Mouse (Mus musculus) cerebral cortex, adult 2 months (tissue): ENCODE measurements around the gene 4930519G04Rik.

Experiments used
- WGBS: fragments of 180-500 bp; shearing (Covaris S2); methylation state at CpG from one replicate; pipeline ENCODE4 v1.1.7; 2018; 5-methylcytosine and 5-hydroxymethylcytosine counted together

The 4930519G04Rik gene

DNA sequence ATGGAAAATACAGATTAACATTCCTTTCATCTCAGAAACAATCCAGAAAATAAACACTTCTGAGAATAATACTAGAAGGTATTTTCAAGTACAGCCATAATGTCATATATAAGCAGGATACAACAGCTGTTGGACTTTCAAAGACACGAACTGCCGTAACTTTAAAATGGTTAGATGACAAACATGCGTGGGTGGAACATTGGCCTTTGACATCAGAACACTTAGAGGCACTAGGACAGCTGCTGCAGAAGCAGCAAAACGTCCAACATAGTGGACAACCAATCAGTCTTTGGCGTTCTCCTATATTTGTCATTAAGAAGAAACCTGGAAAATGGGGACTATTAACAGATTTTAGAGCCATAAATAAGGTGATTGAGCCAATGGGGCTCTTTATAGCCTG is 13.0 kb upstream of the 4930519G04Rik start:
- 85% methylated on average over 5 of the region's 5 CpGs for WGBS

DNA sequence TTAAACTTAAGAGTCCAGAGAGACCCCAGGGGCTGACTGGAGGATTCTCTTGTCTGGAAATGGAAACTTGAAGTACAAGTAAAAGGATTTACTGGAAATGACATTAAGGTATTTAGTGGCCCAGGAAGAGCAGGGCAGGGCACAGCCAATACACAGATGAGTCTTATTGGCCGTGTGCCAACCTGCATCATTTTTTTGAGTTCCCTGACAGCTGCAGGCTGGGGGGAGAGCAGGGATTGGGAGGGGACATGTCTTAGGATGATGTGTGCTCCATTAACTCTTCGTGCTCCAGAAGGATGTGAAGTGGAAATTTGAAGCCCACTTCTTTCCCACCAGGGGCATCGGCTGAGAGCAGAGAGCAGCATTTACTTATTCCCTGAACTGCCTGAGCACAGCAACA is 11.3 kb upstream of the 4930519G04Rik start:
- 58% methylated on average over 3 of the region's 3 CpGs for WGBS

DNA sequence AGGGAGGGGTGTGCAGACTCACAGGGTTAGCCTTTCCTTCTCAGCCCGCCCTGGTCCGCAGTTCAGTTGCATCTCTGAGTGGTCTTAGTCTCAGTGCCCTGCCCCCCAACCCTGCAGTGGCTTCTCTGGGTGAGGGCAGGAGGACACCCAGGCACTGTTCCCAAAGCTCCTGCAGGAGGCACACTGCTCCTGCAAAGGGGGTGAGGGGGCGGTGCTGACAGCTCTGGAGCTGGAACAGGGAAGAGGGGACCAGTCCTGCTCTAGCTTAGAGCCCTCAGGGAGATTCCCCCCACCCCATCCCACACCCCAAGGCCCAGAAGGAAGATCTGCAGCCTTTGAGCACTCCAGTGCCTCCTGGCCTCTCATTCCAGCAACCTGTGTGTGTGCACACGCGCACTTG is 10.8 kb upstream of the 4930519G04Rik start:
- WGBS: 72% methylated on average over 5 of the region's 5 CpGs

DNA sequence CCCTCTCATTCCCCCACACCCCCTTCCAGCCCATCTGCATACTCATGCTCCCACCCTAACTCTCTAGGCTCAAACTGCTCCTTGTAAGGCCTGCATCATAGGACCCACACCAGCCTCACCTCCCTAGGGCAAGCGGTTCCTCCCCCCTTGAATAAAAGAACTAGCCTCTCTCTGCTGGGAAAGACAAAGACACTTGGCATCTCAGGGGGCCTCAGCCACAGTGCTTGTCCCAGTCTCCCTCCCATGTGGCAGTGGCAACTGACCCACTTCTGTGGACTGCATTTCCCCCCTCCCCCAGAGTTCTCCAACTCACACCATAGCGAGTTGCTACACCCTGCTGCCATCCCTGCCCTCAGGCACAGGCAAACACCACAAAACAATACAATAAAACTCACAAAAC is 9.1 kb upstream of the 4930519G04Rik start:
- 81% methylated on average over 2 of the region's 2 CpGs for WGBS

DNA sequence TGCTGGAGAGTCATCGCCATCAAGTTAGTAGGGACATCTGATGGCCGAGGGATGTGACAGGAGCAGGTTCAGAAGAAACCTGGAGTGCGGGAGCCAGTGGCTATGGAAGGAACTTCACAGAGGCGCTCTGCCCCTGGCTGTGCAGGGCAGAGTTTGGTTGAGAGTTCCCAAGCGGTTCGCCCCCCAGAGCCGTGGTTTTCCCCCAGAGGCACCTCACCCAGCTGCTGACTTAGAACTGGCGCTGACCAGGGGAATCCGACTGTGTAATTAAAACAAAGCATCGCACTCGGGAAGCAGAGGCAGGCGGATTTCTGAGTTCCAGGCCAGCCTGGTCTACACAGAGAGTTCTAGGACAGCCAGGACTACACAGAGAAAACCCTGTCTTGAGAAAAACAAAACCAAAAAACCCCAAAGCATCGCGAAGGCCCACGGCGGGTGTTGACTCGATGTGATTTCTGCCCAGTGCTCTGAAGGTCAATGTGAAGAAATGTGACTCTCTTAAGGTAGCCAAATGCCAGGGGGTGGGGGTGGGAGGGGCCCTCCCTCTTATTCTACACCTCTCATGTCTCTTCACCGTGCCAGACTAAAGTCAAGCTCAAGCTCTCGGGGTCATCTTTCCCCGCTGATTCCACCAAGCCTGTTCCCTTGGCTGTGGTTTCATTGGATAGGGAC is 1.8 kb upstream of the 4930519G04Rik start:
- 91% methylated on average over 20 of the region's 20 CpGs for WGBS

DNA sequence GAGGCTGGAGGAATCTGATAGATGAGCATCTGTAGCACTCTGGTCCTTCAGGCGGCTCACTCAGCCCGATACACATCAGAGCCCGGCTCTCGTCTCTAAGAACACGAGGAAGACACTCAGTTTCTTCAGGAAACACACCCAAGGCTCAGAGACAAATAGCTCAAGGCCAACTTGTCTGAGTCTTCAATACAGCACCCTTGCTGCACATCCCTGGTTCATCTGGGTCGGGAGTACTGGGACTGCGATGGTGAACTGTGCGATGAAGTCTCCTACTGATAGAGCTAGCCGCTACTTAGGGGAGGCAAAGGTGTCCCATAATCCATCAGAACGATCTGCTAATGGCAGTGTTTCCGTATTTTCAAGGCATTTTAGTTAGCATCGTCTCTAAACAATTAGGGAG is 5.1 kb downstream of the 4930519G04Rik start, which contains the start of gene Gm9936:
TSS of gene Gm9936 (minus strand) at position 101 of the 400 bp plus-strand sequence.
- 88% methylated on average over 12 of the region's 12 CpGs for WGBS

DNA sequence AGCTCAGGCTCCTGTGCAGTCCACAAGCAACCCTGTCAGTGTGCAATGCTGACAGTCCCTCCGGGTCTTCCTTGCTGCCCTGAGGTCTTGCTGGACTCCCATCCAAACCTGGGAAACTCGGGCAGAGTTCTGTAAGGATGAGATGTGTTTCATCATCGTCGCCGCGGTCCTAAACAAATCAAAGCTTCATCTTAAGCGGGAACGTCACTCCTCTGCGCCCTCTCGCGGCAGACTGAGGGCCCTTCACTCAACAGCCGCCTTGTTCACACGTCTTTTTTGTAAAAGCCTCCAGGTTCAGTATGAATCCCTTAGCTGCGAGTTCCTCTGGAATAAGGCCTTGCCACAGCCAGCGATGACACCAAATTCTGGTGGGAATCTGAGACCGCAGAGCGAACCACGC is 5.8 kb downstream of the 4930519G04Rik start:
- WGBS: 5% methylated on average over 18 of the region's 18 CpGs

DNA sequence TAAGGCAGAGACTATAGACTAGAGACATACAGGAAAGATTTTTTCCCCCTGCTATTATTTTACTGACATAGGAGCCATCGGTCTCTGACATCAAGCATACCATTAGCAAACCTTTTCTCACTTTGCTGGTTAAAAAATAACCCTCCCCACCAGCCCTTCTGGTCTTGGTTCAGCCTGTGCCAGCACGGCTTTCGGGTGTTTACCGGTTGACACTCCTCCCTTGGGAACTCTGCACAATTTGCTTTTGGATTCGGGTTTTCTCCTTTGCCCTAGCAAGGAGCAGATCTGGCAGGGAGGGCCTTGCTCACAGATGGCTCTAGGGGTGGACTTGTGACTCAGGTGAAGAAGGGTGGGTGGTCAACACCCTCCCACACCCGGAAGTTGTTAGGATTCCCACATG is 8.3 kb downstream of the 4930519G04Rik start:
- WGBS: 75% methylated on average over 6 of the region's 6 CpGs

DNA sequence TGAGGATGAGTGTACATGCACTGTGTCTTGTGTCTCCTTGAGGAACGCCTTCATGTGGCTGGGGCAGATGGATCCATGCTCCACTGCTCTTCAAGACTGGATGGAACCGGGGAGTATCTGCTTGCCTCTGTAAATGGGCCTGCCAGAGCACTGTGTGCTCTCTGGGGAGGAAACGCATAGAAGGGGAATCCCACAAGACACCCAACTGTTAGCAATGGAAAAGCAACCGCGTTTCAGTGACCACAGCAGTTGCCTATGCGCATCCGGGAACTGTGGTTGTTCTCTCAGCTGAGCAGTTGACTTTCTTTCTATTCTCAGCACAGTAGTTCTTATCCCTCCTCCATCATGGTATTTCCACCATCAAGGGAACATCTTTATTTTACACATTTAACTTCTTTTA is 11.3 kb downstream of the 4930519G04Rik start:
- WGBS: 83% methylated on average over 7 of the region's 7 CpGs

DNA sequence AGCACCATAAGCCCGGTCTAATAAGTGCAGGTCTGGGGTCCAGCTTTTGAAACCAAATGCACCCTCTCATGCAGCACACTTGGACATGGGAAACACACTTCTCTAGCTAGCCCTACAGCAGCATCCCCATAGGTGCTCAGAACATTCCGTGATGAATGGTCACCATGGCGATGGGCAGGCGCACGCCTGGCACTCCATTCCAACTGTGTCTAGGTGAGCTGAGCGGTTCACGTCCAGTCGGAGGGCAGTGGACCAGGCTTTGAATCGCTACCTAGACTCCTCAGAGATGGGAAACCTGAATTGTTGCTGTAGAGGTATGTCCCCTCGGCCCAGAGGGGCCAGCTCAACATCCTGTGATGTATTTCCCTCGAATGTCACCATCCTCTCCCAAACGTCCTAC is 11.8 kb downstream of the 4930519G04Rik start:
- WGBS: 89% methylated on average over 12 of the region's 12 CpGs

DNA sequence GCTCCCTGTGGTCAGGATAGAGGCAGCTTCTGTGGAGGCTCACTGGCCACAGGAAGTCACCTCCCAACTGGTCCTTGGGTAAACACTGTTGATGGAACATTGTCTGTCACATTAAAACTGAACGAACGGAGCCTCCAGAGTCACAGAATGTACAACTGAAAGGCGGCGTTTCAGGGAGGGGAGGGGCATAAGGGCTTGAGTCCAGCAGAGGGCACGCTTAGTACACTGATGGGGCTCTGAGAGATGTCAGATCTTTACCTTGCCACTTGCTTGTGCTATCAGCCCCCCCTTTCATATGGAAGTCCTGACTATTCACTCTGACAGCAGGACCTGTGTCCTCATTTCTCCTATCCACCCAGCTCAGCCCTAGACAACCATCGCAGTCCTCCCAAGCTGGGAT is 22.4 kb downstream of the 4930519G04Rik start:
- 71% methylated on average over 6 of the region's 6 CpGs for WGBS

DNA sequence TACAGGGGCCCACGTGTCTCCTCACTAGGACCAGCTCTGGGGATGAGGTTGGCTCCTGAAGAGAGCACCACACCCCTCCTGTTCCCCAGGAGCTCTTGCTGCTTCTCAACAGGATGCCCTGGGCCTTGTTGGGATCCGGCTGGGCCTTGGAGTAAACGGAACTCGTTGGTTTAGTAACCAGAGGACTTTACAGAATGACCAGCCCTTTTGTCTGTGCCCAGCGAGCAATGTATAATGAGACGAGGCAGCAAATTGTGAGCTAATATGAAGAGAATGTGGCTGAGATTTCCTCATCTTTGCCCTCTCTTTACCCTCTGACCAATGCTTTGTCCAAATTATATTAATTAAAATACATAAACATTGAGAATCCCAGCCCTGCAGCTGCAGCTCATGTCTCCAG is 22.9 kb downstream of the 4930519G04Rik start:
- 69% methylated on average over 6 of the region's 6 CpGs for WGBS

DNA sequence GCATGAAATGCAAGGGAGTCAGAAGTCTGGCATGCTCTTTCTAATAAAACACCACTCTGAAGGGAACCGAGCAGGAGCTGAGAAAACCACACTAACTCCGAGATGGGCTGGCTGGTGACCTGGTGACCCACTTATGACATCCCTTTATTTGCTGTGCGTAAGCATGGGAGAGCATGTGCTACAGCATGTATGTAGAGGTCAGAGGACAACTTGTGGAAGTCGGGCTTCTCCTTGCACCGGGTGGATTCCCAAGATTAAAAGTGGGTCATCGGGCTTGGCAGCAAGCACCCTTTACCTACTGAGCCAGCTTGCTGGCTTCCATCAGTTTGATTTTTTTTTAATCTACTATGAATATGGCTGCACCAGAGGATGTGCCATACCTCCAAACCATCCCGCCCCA is 24.0 kb downstream of the 4930519G04Rik start:
- WGBS: 80% methylated on average over 7 of the region's 7 CpGs

DNA sequence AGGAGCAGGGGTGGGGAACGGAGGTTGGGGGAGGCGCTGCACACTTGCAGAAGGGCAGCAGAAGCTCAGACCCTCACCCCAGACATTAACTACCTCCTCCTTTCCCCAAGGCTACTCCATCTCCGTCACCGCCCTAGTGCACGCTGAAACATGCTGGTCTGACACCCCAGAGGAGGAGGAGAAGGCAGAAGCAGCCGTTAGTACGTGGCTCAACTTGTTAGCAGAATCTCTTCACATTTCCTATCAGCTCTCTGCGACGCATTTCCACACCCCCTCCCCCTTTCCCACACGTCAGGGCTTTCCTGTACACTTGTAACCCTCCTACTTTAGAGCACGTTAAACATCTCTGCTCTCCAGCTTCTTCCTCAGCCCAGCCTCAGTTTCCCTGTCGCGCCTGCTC is 25.9 kb downstream of the 4930519G04Rik start:
- WGBS: 78% methylated on average over 13 of the region's 13 CpGs

DNA sequence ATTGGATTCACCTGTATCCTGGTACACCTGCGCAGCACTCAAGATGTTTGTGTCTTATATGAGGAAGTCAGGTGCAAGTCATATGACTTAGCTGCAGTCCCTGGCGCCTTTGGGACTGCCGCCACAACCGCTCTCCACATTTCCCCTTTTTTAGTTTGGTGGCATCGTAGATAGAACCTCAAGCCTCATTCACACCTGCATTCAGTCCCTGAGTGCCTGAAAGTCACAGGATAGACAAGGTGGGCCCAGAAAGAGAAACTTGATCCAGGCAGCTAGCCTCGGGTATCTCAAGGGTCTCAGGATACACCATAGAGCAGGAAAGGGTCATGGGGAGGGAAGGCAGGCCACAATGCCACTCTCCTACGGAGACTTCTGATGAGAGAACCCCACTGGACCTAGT is 28.9 kb downstream of the 4930519G04Rik start:
- 91% methylated on average over 6 of the region's 7 CpGs for WGBS

DNA sequence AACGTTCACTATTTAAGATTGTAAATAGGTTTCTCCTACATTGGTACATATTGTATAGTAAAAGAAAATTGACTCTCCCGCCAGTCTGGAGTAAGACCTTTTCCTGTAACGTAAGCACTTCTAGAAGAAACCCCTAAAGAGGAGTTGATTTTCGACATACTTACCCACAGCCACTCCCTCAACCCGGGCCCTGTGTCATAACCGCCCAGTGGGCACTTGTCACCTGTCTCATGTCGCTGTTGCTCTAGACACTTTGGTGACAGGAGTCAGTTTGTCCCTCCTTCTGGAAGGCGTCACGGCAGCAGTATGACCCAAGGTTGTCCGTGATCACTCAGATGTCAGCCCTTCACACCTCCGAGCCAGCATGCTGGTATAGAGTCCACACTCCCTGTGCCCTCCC is 29.6 kb downstream of the 4930519G04Rik start:
- WGBS: 92% methylated on average over 11 of the region's 11 CpGs

DNA sequence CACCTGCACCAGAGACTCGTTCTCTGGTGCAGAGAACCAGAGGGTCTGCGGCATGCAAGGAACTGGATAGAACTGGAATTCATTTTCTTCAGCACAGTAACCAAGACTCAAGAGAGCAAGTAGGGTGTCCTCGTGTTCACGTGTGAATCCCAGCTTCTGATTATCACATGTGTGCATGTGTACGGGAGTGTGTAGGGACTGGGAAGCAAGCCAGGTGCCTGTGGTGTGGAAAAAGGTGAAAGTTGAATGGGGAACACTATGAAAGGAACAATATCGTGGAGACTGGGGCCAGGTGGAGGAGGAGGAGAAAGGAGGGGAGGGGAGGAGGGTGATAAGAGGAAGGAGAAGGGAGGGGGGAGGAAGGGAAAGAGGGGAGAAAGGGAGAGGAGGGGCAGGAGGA is 33.3 kb downstream of the 4930519G04Rik start:
- 72% methylated on average over 6 of the region's 6 CpGs for WGBS

DNA sequence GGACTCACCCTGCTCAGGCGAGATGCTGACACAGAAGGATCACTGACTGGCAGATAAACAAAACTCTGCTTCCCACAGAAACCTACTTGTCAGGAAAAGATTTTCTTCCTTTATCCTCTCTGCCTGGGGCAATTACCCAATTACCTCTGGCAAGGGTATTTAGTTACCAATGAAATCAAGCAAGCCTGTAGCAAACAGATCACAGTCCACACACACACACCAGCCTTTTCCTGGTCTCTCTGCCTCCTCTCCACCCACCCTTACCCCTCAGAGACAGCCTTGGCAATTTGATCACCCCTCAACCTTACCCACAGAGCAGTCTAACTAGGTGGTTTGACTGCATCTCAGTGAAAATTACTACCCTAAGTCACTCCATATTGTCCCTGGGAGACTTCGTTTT is 35.5 kb downstream of the 4930519G04Rik start:
- 86% methylated on average over 2 of the region's 2 CpGs for WGBS

DNA sequence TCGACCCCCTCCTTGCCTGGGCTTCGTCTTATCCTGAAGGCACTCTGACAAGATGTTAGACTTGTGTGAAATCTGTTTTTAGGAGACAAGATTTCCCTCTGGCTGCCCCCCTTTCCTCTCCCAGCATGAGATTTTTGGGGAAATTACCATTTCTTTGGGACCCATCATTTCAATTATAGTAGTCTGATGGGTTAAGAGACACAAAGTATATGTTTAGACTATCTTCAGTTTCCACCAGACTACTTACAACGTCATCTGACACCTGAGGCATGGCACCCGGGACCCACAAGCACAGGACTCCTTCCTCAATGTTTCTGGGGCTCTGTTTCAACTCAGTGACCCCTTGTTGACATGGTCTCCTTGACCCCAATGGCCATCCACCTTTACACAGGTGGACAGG is 42.1 kb downstream of the 4930519G04Rik start:
- WGBS: 89% methylated on average over 4 of the region's 4 CpGs

DNA sequence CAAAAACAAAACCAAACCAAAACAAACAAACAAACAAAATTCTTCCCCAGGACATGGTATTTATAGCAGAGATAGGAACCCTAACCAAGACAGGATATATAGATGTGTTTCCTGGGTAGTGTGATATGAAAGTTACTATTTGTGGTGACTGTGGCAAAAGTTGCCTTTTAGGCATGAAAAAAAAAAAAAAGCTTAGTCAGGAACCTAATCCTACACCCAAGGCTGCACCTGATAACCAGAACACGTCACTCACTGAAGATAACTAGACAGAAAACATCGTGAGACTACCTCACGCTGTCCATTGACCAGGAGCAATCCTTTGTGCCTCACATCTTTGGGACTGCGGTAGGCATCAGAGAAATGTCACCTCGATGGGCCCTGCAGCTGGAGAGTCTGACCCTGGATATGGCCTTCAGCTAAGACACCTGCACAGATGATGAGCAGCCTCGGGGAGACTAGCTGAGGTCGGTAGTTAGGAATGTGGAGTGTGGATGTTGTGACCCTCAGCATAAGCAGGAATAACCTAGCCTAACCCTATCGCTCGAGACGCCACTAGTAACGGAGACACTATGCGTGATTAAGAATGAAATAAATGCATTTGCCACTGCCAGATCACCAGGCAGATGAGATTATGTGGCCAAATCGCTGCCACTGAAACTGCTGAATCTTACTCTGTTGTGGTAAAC is 43.4 kb downstream of the 4930519G04Rik start, which contains the start of gene Oasl2:
TSS of gene Oasl2 (plus strand) at position 249 of the 686 bp plus-strand sequence.
- 73% methylated on average over 13 of the region's 13 CpGs for WGBS

DNA sequence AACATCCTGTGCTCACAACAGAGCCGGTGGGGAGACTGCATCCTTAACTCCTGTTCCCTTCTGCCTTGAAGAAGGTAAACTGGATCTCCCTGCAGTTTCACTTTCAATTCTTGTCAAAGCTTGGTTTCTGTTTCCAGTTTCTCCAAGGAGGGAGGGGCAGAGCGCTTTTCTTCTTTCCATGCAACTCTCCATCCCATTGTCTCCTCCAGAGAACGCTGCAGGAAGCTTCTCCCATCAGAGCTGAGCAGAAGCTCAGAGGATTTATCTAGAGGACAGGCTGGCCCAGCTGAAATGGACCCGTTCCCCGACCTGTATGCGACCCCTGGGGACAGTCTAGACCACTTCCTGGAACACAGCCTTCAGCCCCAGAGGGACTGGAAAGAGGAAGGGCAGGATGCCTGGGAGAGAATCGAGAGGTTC is 43.9 kb downstream of the 4930519G04Rik start:
- 27% methylated on average over 7 of the region's 7 CpGs for WGBS

DNA sequence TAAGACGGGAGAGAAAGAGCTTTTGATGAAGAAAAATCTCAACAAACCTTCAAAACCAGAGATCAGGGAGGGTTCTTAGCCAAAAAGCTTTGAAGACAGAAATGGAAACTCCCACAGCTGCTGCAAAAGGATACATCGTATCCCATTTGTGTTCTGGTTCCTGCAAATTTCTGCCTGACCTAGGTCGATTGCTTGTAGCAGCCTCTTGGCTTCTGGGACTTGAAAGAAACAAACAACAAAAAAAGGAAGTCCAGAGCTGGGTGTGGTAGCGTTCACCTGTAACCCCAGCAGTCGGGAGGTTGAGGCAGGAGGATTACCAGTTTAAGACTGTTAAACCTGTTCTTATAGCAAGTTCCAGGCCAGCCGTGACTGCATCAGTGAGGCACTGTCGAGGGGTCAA is 45.4 kb downstream of the 4930519G04Rik start:
- WGBS: 80% methylated on average over 7 of the region's 7 CpGs

DNA sequence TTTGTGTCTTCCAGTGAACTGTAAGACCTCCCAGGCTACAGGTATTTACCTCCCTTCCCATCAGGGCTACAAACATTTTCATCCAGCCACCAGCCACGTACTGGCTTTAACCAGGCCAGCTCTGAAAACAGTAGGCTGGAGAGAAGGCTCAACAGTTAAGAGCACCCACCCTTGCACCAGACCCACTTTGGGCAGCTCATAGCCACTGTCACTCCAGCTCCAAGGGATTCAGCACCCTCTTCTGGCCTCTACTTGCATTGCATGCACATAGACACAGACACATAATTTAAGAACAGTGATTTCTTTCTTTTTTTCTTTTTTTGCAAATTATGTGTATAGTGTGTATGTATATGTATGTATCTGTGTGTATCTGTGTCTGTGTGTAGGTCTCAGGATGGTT is 48.9 kb downstream of the 4930519G04Rik start:
- WGBS: 76% methylated on average over 1 of the region's 1 CpGs
